Mouse (Mus musculus): Measurements from ENCODE around the gene Lta.
A peak's percentile ranks its signal among the peaks of the same experiment; 100 is the strongest.
"Not testable (repeated sequence)": the region's sequence is repeated elsewhere in the genome, so short reads cannot be mapped to it uniquely, and the experiment has no call there.

Gene Lta

DNA sequence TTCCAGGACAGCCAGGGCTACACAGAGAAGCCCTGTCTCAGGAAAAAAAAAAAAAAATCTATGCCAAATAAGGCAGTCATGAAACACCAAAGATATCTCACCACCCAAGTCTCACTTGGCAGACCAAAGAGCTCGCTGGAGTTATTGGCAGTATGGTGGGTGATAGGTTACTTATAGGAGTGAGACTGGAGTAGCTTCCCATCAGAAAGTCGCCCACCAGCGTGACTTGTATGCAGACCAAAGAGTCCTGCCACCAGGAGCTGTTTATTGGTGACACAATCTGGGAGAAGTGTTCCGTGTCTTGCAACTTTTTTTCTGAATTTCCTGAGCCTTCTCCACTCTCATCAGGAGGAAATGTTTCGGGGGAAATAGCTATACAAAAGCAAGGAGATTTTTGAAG, 34.5 kb upstream of the Lta start:
- DNase-seq = no peak

DNA sequence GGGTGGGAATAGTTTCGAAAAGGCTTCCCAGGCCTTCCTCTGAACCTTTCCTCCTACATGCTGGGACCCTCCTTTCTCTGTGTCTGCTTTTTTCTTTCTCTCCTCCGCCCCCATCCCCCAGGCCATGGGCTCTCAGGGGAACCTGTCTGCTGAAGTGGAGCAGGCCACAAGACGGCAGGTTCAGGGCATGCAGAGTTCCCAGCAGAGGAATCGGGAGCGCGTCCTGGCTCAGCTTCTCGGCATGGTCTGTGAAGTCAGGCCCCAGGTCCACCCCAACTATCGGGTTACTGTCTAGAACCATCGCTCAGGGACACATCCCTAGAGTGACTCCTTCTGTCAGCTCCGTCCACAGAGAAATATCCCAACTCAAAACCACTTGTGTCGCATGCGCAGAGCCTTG, 32.4 kb upstream of the Lta start:
- no peak for DNase-seq

DNA sequence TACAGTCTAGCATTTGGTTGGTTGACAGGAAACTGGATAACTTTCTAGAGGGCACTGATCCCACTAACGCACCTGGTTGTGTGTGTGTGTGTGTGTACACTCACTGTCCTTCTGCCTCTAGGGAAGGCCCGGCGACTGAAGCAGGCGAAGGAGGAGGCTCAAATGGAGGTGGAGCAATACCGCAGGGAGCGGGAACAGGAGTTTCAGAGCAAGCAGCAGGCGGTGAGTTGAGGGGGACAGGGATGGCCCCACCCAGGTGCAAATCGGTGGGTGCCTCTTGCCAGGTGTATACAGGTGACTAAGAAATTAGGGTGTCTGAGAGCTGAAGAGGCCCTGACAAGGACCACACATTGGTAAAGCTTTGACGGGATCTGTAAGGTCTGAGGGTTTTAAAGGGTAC, 31.8 kb upstream of the Lta start:
- DNase-seq = no peak

DNA sequence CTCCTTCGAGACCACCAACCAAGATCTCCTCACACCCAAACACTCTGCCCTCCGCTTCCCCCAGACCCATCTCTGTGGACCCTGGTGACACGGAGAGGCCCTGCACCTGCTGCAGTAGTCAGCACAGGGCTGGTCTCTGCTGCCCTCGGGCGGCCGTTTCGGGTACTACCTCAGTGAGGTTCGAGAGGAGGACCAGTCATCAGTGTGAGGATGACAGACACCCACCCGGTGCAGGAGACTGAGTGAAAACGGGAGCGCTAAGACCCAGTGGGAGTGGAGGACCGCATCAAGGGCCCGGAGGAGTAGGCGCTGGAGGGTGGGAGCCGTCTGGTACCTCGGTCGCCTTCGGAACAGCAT, 31.2 kb upstream of the Lta start:
- DNase-seq = peak; percentile 99

DNA sequence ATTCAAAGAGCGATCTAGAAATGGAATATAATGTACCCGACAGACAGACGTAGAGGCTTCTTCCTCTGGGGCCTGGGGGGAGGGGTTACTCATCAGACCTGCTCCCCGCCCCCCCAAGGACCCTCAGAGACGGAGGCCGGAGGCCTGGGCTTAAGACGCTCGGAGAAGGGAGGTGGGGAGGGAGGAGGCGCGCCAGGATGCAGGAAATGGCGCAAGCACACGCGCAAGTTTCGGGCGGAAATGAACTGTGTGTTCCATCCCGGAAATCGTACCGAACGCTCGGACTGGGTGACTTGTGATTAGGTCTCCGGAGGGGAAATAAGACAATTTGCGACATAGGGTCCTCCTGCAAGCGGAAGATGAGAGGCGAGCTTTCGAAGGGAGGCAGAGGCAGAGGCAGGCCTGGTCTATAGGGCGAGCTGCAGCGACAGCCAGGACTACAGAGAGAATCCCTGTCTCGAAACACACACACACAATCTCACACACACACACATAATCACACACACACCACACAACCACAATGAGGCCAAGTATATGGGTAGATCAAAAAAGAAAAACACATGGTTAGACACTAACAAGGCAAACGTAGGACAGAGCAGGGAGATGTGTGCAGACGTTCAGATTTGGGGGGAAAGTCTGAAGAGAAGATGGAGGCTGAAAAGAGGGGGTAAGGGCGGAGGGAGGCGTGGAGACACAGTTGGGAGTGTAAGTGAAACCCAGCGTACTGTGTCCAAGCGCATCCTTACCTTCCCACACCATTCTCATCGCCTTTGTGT, 30.7 kb upstream of the Lta start, which contains the start of gene Nfkbil1:
TSS of gene Nfkbil1 (minus strand) at position 179 of the 776 bp plus-strand sequence.
- DNase-seq = peak; percentile 89

DNA sequence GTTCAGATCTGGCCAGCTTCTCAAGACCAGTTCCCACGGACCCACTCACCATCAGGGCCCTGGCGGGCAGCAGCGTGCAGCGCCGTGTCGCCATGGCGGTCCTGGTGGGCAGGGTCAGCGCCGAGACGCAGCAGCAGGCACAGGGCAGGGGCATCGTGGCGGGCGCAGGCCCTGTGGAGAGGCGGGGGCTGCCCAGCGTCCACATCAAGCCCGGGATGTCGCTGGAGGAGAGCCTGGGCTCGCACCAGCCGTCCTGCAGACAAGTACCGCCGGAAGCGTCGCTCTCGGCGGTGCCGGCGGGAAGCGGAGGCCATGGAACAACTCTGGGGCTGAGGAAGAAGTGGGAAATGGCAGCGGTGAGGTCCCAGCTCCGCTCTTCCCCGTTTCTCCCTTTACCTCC, 29.8 kb upstream of the Lta start:
- no peak for DNase-seq

DNA sequence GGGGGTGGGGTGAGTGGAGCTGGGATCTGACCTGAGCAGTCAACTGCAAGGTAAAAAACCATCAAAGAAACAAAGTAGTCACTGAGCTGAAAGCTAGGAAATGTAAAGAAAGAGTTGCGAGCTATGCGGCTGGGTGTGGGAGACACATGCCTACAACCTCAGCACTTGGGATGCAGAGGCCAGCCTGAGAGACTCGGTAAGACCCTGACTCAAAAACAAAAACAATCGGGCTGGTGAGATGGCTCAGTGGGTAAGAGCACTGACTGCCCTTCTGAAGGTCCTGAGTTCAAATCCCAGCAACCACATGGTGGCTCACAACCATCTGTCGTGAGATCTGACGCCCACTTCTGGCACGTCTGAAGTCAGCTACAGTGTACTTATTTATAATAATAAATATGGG, 28.9 kb upstream of the Lta start:
- not testable (repeated sequence) for DNase-seq

DNA sequence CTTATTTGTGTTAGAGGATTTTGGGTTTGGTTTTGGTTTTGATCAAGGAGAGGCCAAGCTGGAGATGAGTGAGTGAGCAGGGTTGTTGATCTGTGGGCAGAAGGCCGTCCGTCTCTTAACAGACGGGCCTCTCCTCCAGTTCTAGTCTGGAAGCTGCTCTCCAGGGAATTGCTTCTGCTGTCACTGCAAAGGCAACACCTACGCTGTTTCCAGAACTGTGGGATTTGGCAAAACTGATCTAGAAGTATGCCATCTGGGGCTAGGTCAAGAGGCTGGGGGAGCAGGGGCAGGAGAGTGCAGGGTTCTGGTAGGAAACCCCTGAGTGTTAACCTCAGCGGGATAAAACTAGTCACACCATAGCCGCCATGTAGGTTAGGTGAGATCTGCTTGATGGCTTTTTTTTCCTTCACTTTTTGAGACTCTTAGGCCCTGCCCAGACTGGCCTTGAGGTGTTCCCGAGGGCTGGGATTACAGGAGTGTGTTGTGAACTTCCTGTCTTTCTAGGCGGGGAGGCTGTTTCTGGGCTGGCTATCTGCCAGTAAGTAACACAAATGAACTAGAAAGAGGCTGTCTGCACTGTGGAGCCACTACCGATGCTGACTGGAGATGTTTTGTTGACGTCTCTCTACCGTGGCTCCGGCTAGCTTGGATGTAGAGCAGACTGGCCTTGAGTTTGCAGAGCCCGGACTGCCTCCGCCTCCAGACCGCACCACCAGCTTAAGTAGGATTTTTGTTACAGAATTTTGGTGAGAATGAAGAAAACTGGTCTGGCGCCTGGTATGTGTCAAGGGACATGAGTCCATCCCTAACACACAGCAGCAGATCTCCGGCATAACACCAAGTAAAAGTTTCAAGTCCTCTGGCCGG, 28.2 kb upstream of the Lta start, which contains the start of gene Atp6v1g2:
TSS of gene Atp6v1g2 (plus strand) at position 547 of the 867 bp plus-strand sequence.
- no peak for DNase-seq

DNA sequence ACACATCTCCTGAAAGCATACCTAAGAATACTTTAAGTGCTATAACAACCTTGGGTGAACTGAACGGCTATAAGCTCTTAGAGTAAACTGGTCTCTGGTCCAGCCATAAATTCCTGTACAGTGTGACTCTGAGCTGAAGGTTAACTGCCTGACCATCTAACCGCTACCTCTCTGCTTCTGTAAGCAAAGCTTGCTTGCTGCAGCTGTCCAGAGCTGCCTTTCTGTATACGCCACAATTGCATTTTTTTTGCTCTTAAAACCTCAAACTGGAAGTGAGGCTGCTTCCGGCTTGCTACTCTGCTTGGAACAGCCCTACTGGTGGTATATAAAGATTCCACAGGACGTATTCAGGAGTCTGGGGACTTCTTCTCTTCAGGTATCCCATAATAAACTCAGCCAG, 27.5 kb upstream of the Lta start:
- DNase-seq = no peak

DNA sequence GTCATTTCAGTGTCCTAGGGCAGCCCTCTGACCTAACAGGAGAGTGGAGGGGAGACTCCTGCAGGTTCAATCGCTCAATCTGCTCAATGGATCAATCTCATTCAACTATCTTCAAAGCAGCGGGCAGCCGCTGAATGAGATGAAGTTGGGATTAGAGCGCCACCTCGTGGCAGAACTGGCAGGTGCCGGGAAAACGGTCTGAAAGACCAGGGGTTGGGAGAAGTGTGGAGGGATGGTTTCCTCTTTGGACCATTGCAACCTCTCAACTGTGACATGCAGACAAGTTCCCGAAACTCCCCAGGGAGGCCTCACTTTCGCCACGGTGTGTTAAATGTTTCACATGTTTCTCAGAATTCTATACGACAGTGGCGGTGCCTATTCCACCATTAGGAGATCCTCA, 26.9 kb upstream of the Lta start:
- DNase-seq = peak; percentile 87

DNA sequence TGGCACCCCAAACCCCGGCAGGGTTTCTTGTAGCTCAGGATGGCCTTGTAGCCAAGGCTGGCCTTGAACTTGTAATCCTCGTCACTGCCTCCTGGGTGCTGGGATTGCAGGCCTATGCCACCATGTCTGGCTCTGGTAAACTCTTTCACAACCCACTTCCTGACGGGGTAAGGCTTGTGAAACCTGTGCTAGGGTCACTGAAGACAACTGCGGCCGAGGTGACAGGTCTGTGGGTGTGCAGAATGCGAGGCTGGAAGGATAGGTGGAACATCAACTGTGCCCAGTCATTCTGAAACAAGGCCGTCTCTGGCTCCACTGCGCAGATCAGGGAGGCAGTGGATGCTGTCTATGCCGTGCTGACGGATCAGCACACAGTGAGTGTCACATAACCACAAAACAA, 25.9 kb upstream of the Lta start:
- no peak for DNase-seq

DNA sequence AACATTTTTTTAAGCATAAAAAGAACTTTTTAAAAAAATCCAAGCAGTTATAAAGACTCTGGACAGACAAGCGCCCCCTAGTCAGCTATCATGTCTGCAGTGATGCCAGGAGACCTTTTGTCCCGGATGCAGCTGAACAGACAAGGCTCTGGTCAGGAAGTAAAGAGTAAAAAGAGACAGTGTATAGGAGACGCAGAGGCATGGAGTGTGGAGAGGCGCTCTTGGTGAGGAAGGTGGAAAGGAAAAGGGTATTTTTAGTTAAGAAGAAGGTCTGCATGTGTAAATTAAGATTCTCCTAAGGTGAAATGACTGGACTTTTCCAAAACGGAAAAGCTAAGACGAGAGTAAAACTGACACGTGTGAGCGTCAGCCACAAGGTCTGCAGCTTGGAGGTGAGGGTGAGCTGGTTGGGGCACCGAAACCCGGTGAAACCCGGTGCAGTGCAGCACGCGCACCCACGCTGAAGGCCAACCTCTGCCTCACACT, 21.5 kb upstream of the Lta start:
- DNase-seq = no peak

DNA sequence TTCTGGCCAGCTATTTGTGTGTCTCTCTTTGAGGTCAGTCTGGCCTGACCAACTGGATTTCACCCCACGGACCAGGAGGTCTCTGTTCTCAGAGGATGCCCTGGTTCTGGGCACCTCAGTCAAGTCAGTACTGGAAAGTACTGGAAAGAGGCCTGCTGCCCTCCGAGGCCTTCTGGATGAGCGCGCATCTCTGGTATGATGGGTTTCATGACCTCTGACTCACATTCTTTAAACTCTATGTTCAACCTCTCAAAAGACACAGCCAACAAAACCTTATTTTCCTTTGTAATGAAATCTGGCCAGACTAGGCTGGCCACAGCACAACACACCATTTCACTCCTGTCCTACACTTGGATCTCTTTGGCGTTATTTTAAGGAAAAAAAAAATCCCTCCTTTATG, 20.3 kb upstream of the Lta start:
- no peak for DNase-seq

DNA sequence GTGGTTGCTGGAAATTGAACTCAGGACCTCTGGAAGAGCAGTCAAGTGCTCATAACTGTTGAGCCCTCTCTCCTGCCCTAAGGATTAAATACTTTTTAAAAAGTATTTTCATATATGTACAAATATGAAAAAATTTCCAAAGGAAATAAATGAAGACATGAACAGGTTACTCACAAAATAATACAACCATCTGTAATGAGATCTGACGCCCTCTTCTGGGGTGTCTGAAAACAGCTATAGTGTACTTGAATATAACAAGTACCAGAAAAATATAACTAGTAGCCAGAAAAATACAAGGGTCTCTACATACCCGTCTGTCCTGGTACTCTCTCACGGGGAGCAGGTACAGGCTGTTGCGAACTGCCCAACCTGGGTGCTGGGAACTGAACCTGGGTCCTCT, 19.5 kb upstream of the Lta start:
- DNase-seq = no peak

DNA sequence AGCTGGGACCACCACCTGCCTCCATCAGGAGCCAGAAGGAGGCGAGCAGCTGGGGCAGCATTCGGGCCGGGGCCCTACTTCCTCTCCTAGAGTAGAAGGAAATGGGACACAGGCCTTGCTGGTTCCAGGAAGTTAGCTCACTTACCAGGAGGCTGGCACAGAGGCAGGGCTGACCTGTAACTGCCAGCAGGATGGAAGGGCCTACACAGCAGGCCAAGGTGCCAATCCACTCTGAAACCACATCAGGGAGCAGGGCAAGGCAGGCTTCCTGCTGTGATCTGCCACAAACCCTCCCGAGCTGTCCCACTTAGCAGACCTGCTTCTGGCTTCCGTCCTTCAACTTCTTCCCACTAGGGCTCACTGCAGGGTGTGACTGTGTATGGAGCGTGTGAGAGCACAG, 17.1 kb upstream of the Lta start:
- no peak for DNase-seq

DNA sequence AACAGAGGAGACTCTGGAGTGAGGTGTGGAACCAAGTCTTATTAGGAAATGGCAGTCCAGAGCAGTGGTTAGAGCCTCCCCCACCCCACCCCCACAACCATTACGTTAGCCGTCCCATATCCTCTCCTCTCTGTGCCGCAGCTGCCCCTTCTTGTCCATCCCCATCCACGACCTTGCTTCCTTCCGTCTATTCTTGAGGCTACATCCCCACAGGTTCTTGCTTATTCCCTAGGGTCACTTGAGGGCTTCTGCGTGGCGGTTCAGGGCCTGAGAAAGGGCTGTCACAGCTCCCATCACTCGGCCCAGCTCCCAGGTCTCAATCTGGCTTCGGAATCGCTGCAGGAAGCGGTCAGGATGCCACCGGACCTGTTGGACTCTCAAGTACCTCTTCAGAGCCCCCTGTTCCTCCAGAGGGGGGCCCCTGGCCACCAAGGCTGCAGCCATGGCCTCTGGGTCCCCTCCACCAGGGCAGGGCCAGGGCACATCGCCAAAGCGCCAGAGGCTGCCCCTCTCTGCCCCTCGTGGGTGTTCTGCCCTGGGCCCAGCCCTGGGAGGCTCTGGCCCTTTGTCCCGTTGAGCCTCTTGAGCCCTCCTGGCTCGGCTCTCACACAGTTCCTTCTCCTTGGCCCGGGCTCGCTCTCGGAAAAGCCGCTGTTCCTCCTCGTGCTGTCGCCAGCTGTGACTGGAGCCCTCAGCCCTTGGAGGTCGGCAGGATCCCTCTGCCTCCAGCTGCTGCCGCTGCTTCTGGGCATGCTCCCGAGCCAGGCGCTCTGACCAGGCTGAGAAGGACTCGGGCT, 15.2 kb upstream of the Lta start, which contains the start of gene Gm16181:
TSS of gene Gm16181 (plus strand) at position 679 of the 797 bp plus-strand sequence.
- DNase-seq = no peak

DNA sequence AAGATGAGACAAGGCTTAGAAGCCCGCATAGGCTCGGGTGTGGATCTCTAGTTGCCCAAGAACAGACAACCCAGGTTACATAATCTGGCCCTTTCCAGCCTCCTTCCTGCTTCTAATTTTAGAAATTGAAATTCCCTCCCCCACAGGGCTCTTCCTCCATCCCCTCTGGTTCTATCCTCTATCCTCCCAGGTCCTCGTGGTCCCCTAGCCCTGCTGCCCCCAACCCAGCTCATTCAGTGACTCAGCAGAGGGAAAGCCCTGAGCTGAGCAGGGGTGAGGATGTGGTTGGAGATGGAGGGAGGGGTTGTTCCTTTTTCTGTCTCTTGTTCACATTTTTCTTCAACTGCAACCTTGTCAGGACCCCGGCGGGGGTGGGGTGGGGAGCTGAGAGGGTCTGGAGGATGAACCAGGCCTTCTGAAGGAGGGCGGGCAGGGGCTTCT, 14.5 kb upstream of the Lta start:
- DNase-seq = no peak

DNA sequence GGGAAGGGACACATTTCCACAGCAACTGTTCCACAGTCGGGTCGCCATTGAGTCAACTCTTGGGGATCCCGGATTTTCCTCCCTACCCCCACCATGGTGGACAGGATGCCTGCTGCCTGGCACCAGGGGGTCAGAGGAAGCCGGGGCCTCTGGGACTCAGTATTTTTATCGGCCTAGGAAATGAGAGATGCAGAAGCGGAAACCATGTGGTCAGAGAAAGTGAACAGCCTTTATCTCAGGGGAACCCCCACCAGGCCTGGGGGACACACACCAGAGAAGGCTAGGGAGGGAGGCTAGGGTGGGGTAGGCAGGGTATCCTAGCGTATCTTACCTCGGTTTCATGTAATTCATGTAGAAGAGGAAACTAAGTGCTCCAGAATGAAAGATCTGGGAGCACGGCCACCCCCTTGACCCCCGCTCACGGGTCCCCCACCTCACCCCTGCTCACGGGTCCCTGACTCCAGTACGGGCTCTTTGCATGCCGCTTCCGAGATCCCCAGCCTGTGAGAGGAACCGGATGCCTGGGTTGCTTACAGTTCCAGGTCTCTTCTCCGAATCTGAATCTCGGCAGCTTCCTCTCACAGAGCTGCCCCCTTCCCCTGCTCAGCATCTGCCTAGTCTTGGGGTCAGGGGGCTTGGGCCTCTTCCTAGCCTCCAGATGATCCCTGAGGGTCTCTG, 13.5 kb upstream of the Lta start:
- DNase-seq = no peak

DNA sequence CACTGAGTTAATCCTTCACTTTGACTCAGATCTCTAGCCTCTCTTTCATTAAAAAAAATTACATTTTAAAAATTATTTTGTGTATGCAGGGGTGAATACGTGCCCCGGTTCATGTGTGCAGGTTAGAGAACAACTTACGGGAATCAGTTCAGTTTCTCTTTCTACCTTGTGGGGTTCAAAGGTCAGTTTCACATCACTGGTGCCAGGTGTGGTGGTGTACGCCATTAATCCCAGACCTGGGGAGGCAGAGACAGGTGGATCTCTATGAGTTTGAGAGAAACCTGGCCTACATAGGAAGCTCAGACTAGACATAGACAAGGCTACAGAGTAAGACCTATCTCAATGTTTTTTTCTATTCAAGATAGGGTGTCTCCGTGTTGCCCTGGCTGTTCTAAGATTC, 7.9 kb upstream of the Lta start:
- no peak for DNase-seq

DNA sequence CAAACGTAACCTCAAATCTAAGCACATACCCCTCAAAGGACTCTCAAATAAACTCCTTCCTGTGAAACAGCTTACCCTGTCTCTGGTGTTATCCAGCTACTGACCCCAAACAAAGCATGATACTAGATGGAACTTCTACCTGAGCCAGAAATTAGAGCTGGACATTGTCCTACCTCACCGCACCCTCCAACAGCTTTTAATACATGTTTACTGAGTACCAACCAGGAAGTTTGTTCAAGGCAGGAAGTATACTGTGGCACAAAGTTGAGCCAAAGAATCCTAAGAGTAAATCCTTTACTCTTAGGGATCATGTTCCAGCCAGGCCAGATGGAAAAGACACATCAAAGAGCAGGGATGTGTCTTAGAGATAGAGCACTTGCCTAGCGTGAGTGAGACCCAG, 5.4 kb upstream of the Lta start:
- no peak for DNase-seq

DNA sequence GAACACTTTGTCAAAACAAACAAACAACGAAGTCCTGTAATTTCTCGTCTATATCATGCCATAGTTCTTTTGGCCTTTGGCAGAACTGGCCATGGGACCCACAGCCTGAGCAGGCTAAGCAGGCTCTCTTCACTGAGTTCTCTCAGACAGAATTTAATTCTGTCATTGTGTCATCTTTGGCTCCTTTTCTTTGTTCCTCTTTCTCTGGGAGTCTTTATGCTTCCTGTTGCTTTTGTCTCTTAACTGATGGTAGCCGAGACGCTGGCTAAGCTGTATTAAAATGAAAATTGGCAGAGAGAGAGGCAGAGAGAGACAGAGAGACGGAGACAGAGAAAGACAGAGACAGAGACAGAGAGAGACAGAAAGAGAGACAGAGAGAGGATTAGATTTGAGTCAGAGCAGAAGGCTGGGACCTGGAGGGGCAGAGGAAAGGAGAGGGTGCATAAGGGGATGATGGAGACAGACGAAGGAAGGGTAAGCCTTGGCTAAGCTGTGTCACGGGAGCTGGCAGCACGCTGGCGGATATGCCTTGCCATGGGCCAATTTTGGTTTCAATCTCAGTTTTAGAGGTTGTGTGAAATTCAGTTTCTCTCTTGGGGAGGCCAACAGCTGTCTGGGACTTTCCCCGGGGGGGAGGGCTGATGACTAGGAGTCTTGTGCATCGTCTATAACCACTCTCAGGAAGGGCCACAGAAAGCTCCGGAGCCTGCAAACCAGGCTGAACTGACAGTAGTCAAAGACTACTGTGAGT, 4.8 kb upstream of the Lta start:
- DNase-seq = no peak

DNA sequence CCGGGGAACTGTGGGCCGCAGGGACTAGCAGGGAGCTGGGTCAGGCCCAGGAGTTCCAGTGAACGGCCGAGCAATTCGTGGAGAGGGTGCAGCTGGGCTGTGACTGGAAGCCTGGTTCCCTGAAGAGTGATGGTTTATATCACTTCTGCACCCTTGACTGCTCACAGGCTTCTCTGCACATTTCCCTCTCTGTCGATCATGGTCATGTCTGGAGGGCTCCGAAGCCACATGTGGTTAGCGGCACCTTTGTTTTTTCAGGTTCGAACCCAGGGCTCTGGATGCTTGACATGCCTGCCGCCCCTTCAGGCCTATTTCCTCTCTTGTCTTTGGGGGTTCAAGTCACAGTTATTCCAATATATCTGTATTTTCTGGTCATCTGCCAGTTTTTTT, 224 bp upstream of the Lta start:
- DNase-seq = no peak

Measured in right cerebral cortex, postnatal 14 days (tissue).